Mouse (Mus musculus) cerebellum, adult 2 months (tissue): ENCODE measurements around the gene Ifnz.
"Not testable (repeated sequence)": the region's sequence is repeated elsewhere in the genome, so short reads cannot be mapped to it uniquely, and the experiment has no call there.

Experiments
- CTCF ChIP-seq: fragments of 200-500 bp; IDR thresholded peaks from 2 replicates; pipeline ENCODE4 v1.5.1; 2011; ENCODE audit warnings: low read depth, mild to moderate bottlenecking, control low read depth, low read length, moderate library complexity, borderline replicate concordance; ENCODE audit not compliant: insufficient read depth
- POLR2A ChIP-seq: fragments of 200-500 bp; IDR thresholded peaks from 2 replicates; pipeline ENCODE4 v1.6.1; 2011; ENCODE audit warnings: low read length, control low read depth, borderline replicate concordance; ENCODE audit not compliant: insufficient read depth

DNA sequence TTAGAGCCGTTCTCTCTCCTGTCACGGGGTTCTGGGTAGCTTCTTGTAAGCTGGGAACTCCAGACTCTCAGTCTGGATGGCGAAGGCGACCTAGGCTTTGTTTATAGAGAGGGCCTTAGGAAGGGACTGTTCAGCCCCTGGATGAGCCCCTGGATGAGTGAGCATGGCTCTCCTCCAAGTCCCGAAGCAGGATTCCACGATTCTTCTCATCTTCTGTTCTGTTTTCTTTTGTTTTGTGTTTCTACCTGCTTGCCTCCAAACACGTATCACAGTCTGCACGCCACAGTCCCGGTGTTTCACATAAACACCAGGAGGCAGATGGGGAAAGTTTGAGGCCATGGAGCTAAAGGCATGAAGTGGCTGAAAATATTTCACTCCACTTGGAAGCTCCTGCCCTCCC lies 23.2 kb upstream of the Ifnz start:
- not testable (repeated sequence) for TF ChIP-seq CTCF, POLR2A
